21 mouse cellular contexts compared by ENCODE assay signal in the genomic region with DNA sequence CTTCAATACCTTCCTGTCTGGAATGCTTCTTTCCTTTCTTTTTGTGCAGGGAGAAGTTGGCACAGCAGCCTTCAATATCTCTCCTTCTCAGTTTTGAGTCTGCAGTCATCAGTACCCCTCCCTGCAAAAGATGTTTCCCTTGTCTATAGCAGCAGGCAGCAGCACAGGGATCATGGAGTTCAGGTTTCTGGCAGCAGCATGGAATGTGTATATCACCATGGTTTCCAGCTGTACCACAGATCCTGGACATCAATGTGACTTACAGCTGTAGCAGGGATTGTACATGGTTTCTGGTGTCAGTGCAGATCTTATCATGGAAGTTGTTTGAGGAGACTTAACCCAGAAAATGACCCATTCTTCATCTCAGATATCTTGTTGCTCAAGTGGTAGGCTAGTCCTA.
"Had no signal": no experiment of that assay in that cellular context is flagged by ENCODE, and none has a peak within 500 bp of the region (broad histone marks: within the 10 kb centered on the region; RNA-seq: fewer than 3 reads in every experiment).

No protein-coding gene starts in this region.

- H3K4me3 ChIP-seq: intestine, embryonic 15.5 days; layer of hippocampus, adult 2 months; lung, embryonic 15.5 days; midbrain, embryonic 12.5 days; myocyte; neural tube, embryonic 13.5 days; stomach, embryonic 15.5 days had no signal

- ATAC-seq: intestine, embryonic 15.5 days; liver, postnatal 0 days; midbrain, embryonic 16.5 days had no signal

- H3K27me3 ChIP-seq: intestine, embryonic 15.5 days; lung, embryonic 15.5 days; midbrain, embryonic 12.5 days; neural tube, embryonic 13.5 days; stomach, embryonic 15.5 days had no signal

- H3K36me3 ChIP-seq: intestine, embryonic 15.5 days; lung, embryonic 15.5 days; midbrain, embryonic 12.5 days; neural tube, embryonic 13.5 days; stomach, embryonic 15.5 days had no signal

- H3K4me2 ChIP-seq: intestine, embryonic 15.5 days; liver, embryonic 11.5 days; lung, embryonic 15.5 days; midbrain, embryonic 12.5 days; neural tube, embryonic 13.5 days; stomach, embryonic 15.5 days had no signal

- DNase-seq: kidney, adult 18-20 months; kidney, adult 9 months; kidney, postnatal 25 days; layer of hippocampus, adult 9-11 months; liver, postnatal 0 days; lung, postnatal 10 days; lung, postnatal 4 days; retina, postnatal 1 day; right cerebral cortex, postnatal 25 days; spleen, adult 18-20 months; thymus, postnatal 25 days had no signal

- H3K27ac ChIP-seq: intestine, embryonic 15.5 days; layer of hippocampus, adult 2 months; liver, embryonic 14.5 days; lung, embryonic 15.5 days; midbrain, embryonic 12.5 days; neural tube, embryonic 13.5 days; stomach, embryonic 15.5 days had no signal

- H3K9me3 ChIP-seq: intestine, embryonic 15.5 days; lung, embryonic 15.5 days; midbrain, embryonic 12.5 days; neural tube, embryonic 13.5 days; stomach, embryonic 15.5 days had no signal

- H3K9ac ChIP-seq: intestine, embryonic 15.5 days; liver, embryonic 14.5 days; liver, postnatal 0 days; lung, embryonic 15.5 days; midbrain, embryonic 12.5 days; neural tube, embryonic 13.5 days; stomach, embryonic 15.5 days had no signal

- H3K4me1 ChIP-seq: intestine, embryonic 15.5 days; lung, embryonic 15.5 days; midbrain, embryonic 12.5 days; neural tube, embryonic 13.5 days; stomach, embryonic 15.5 days had no signal
